ENCODE assay signal across 1 mouse cellular context in the genomic region with DNA sequence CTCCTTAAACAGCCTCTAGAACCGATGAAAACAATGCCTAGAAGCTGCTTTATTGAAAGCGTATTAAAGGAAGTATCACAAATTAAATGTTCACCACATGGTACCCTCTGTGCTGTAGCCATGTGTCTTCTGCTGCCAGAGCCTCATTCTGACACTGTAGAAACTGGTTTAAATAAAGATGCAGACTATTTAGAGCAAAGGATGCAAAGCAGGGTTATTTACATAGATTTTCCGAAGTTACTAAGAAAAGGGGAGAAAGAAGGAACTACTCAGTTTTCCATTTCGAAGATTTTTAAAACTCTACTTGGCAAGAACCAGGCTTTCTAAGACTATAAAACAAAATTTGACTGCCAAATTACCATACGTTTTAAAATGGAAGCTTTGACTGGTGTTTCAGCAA.
TF ChIP-seq lines count a peak whose summit lies in the region.

No protein-coding gene starts in this region.

TF ChIP-seq in CH12.LX, 34 proteins besides CTCF, POLR2A, EP300 and RAD21 (continued from another document):
- TF ChIP-seq ZC3H11A (IDR thresholded peaks at IDR 0.05; ENCODE audit: low read depth, low read length), result no peak
TF ChIP-seq in CH12.LX: peak in this region for 15.
